Mouse (Mus musculus): ENCODE measurements at regions not wholly inside any gene's neighbourhood (a gene's known extent, or its start where the extent isn't known, plus 50 kb on each side); places are given as distances from the start of the nearest gene placed in this dataset.

DNA sequence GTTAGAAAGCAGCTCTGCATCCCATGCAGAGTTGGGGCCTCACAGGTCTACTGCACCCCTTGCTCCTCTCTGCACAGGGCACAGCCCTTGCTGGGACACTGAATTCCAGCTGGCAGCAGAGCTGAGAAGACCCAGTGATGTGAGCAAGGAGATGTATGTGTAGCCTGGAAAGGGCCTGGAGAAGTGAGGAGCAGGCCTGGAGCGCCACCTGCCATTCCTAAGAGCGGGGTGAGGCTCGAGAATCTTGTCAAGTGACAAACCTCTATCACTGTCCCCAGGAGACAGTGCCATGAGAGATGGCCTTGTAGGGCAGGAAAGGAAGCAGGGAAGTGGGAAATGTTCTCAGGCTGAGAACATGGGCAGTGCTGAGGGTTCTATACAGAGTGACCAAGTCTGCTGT is 59.6 kb upstream of the Lgalsl start:
- Histone ChIP-seq H3K4me3 (ENCODE audit: control insufficient read depth in 1 of 2, insufficient read depth in 1 of 2, low read depth in 2 of 2, low read length in 2 of 2) (no peak overlapping the region), H3K79me2 (ENCODE audit: control insufficient read depth, insufficient read depth, low read length, poor library complexity) (no peaks in the 10 kb centered on the region), H3K9me3 (replicated peaks; ENCODE audit: insufficient read depth, low read length) (no peaks in the 10 kb centered on the region), H3K27ac (ENCODE audit: control insufficient read depth, low read depth, low read length) (no peak overlapping the region), H3K4me1 (ENCODE audit: control insufficient read depth in 1 of 2, insufficient read depth in 2 of 2, low read length in 2 of 2) (no peaks in the 10 kb centered on the region), H3K27me3 (ENCODE audit: control insufficient read depth in 1 of 2, insufficient read depth in 2 of 2, low read length in 2 of 2) (peaks cover 0 to 4% of the 10 kb centered on the region in 2 experiments; a peak in 2 of 4 replicates), H3K9ac (ENCODE audit: control insufficient read depth, low read depth, low read length, poor library complexity, severe bottlenecking) (no peak overlapping the region), H3K36me3 (ENCODE audit: control insufficient read depth in 1 of 2, insufficient read depth in 2 of 2, low read length in 2 of 2) (no peaks in the 10 kb centered on the region)
- no peak for DNase-seq (ENCODE audit: low read depth, low spot score)
- TF ChIP-seq MEF2A (IDR thresholded peaks at IDR 0.05; ENCODE audit: extremely low read depth, insufficient replicate concordance, low read depth, low read length, poor library complexity, severe bottlenecking), result no peak
- no peak for TF ChIP-seq MXI1 (IDR thresholded peaks at IDR 0.05; ENCODE audit: low read depth, low read length)
- no peak for TF ChIP-seq BHLHE40 (IDR thresholded peaks at IDR 0.05; ENCODE audit: borderline replicate concordance, low read depth, low read length)
- no peak for TF ChIP-seq E2F4 (IDR thresholded peaks at IDR 0.05; ENCODE audit: borderline replicate concordance, low read depth, low read length)
- no peak for TF ChIP-seq TCF12 (IDR thresholded peaks at IDR 0.05; ENCODE audit: low read depth, low read length)
- no peak for TF ChIP-seq POLR2AphosphoS5 (IDR thresholded peaks at IDR 0.05; ENCODE audit: borderline replicate concordance, low read depth, low read length)
- no peak for TF ChIP-seq ZNF384 (IDR thresholded peaks at IDR 0.05; ENCODE audit: low read depth, low read length)
- TF ChIP-seq MYB (IDR thresholded peaks at IDR 0.05; ENCODE audit: low read depth, low read length), result no peak
- TF ChIP-seq RAD21 (IDR thresholded peaks at IDR 0.05; ENCODE audit: low read depth, low read length), result no peak
- no peak for TF ChIP-seq USF2 (IDR thresholded peaks at IDR 0.05; ENCODE audit: borderline replicate concordance in 1 of 2, insufficient read depth in 1 of 2, low read depth in 1 of 2, low read length in 2 of 2)
- no peak for TF ChIP-seq ZC3H11A (IDR thresholded peaks at IDR 0.05; ENCODE audit: low read depth, low read length)
- no peak for TF ChIP-seq ZKSCAN1 (IDR thresholded peaks at IDR 0.05; ENCODE audit: low read depth, low read length)
- no peak for TF ChIP-seq JUND (IDR thresholded peaks at IDR 0.05; ENCODE audit: low read depth, low read length)
- no peak for TF ChIP-seq NELFE (IDR thresholded peaks at IDR 0.05; ENCODE audit: low read depth, low read length)
- no peak for TF ChIP-seq POLR2A (IDR thresholded peaks at IDR 0.05; ENCODE audit: control insufficient read depth in 1 of 2, insufficient read depth in 1 of 2, low read depth in 1 of 2, low read length in 2 of 2, poor library complexity in 1 of 2)
- no peak for TF ChIP-seq ETS1 (IDR thresholded peaks at IDR 0.05; ENCODE audit: low read depth, low read length)
- no peak for TF ChIP-seq POLR2AphosphoS2 (IDR thresholded peaks at IDR 0.05; ENCODE audit: low read length)
- no peak for TF ChIP-seq CTCF (IDR thresholded peaks at IDR 0.05 in 2 of 3, conservative IDR thresholded peaks at IDR 0.05 in 1 of 3; ENCODE audit: control insufficient read depth in 1 of 3, insufficient read depth in 1 of 3, low read depth in 2 of 3, low read length in 3 of 3, poor library complexity in 1 of 3, severe bottlenecking in 1 of 3)

DNA sequence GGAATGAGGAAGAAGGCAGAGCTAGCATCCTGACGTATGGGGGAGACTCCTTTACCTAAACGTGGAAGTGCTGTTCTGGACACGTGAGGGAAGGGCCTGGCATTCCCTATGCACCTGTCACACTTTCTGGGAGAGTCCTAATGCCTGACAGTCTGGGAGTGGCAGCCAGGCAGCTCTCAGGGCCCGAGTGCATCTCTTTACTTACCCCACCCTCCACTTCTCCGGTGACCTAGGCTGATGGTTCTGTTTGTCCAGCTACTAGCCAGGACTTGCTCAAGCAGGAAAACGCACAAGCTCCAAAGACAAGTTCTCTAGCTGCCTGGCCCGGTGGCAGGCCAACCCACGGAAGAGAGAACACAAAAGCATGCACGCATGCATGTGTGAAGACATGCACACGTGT is 60.9 kb upstream of the Lgalsl start:
- Histone ChIP-seq H3K79me2 (ENCODE audit: control insufficient read depth, insufficient read depth, low read length, poor library complexity) (no peaks in the 10 kb centered on the region), H3K27me3 (ENCODE audit: control insufficient read depth in 1 of 2, insufficient read depth in 2 of 2, low read length in 2 of 2) (peaks cover 0 to 4% of the 10 kb centered on the region in 2 experiments; a peak in 2 of 4 replicates), H3K36me3 (ENCODE audit: control insufficient read depth in 1 of 2, insufficient read depth in 2 of 2, low read length in 2 of 2) (peaks cover 0 to 4% of the 10 kb centered on the region in 2 experiments; a peak in 2 of 4 replicates), H3K4me1 (ENCODE audit: control insufficient read depth in 1 of 2, insufficient read depth in 2 of 2, low read length in 2 of 2) (peaks cover 0 to 10% of the 10 kb centered on the region in 2 experiments; a peak in 2 of 4 replicates), H3K27ac (ENCODE audit: control insufficient read depth, low read depth, low read length) (no peak overlapping the region), H3K9me3 (replicated peaks; ENCODE audit: insufficient read depth, low read length) (no peaks in the 10 kb centered on the region), H3K4me3 (ENCODE audit: control insufficient read depth in 1 of 2, insufficient read depth in 1 of 2, low read depth in 2 of 2, low read length in 2 of 2) (no peak overlapping the region), H3K9ac (ENCODE audit: control insufficient read depth, low read depth, low read length, poor library complexity, severe bottlenecking) (no peak overlapping the region)
- no peak for DNase-seq (ENCODE audit: low read depth, low spot score)
- TF ChIP-seq TBP (IDR thresholded peaks at IDR 0.05; ENCODE audit: low read depth, low read length) (no peak), E2F4 (IDR thresholded peaks at IDR 0.05; ENCODE audit: borderline replicate concordance, low read depth, low read length) (no peak), BHLHE40 (IDR thresholded peaks at IDR 0.05; ENCODE audit: borderline replicate concordance, low read depth, low read length) (no peak), ZMIZ1 (IDR thresholded peaks at IDR 0.05; ENCODE audit: low read depth, low read length) (no peak), MYC (IDR thresholded peaks at IDR 0.05; ENCODE audit: low read depth, low read length) (no peak), HCFC1 (IDR thresholded peaks at IDR 0.05; ENCODE audit: low read depth, low read length) (no peak), TCF12 (IDR thresholded peaks at IDR 0.05; ENCODE audit: low read depth, low read length) (no peak), MEF2A (IDR thresholded peaks at IDR 0.05; ENCODE audit: extremely low read depth, insufficient replicate concordance, low read depth, low read length, poor library complexity, severe bottlenecking) (no peak), EP300 (IDR thresholded peaks at IDR 0.05; ENCODE audit: low read depth in 1 of 2, low read length in 2 of 2) (no peak), KAT2A (conservative IDR thresholded peaks at IDR 0.05; ENCODE audit: low read depth, low read length) (no peak), ELF1 (IDR thresholded peaks at IDR 0.05; ENCODE audit: low read depth, low read length) (no peak), CHD1 (IDR thresholded peaks at IDR 0.05; ENCODE audit: low read depth, low read length) (no peak), RCOR1 (IDR thresholded peaks at IDR 0.05; ENCODE audit: low read depth, low read length) (no peak), JUND (IDR thresholded peaks at IDR 0.05; ENCODE audit: low read depth, low read length) (no peak), RAD21 (IDR thresholded peaks at IDR 0.05; ENCODE audit: low read depth, low read length) (no peak), CHD2 (IDR thresholded peaks at IDR 0.05; ENCODE audit: low read length) (no peak)
